Mouse (Mus musculus) limb, embryonic 15.5 days (tissue): ENCODE data around the gene Lyrm2. TPM values are rescaled to one million over a fixed set of nuclear protein-coding genes. Genes with fewer than 3 reads are reported as not detected.

Experiments
- ATAC-seq: fragments of 200-750 bp; cut with Nextera tagmentation; 2 replicates; pipeline ENCODE4 v1.8.0; 2017; ENCODE audit warnings: low read depth, moderate TSS enrichment; ENCODE audit not compliant: insufficient number of reproducible peaks, low FRiP score, low TSS enrichment
- H3K27ac ChIP-seq: fragments of 300-500 bp; sonication (generic); 2 replicates; pipeline ENCODE4 v1.5.1; 2015; ENCODE audit warnings: moderate library complexity, mild to moderate bottlenecking, inconsistent platforms
- H3K27me3 ChIP-seq: fragments of 300-500 bp; sonication (generic); 2 replicates; pipeline ENCODE4 v1.6.1; 2015; ENCODE audit warnings: inconsistent platforms
- H3K36me3 ChIP-seq: fragments of 300-500 bp; sonication (generic); 2 replicates; pipeline ENCODE4 v1.6.1; 2015; ENCODE audit warnings: inconsistent platforms
- H3K4me1 ChIP-seq: fragments of 300-500 bp; sonication (generic); 2 replicates; pipeline ENCODE4 v1.6.1; 2015; ENCODE audit warnings: inconsistent platforms
- H3K4me2 ChIP-seq: fragments of 300-500 bp; sonication (generic); 2 replicates; pipeline ENCODE4 v1.6.1; 2015; ENCODE audit warnings: mild to moderate bottlenecking, inconsistent platforms
- H3K4me3 ChIP-seq: fragments of 300-500 bp; sonication (generic); 2 replicates; pipeline ENCODE4 v1.5.1; 2015; ENCODE audit warnings: mild to moderate bottlenecking, inconsistent platforms
- H3K9ac ChIP-seq: fragments of 300-500 bp; sonication (generic); 2 replicates; pipeline ENCODE4 v1.6.1; 2015; ENCODE audit warnings: inconsistent platforms
- H3K9me3 ChIP-seq: fragments of 300-500 bp; sonication (generic); 2 replicates; pipeline ENCODE4 v1.6.1; 2016; ENCODE audit warnings: inconsistent platforms
- WGBS: fragments of 180-500 bp; shearing (Covaris S2); methylation state at CpG from one replicate; pipeline ENCODE4 v1.1.7; 2015; 5-methylcytosine and 5-hydroxymethylcytosine counted together
- polyA plus RNA-seq: library from polyadenylated mRNA; unstranded; fragments of >200 nt; fragmentation: Nextera tagmentation; extraction: Ambion mirVana; gene quantifications from 2 replicates; pipeline ENCODE4 v1.2.1, GENCODE M21; 2015

The Lyrm2 gene
- polyA plus RNA-seq, 1 experiment from 2014 or later, result 97.6 TPM

GRCm38 (mm10) chr4:32820676-32821075 is 20.6 kb downstream of the Lyrm2 start:
- Histone ChIP-seq H3K4me1 (no peaks in the 10 kb centered on the region), H3K27me3 (no peaks in the 10 kb centered on the region), H3K9me3 (no peaks in the 10 kb centered on the region), H3K9ac (no peak overlapping the region), H3K4me3 (no peak overlapping the region), H3K27ac (no peak overlapping the region), H3K36me3 (no peaks in the 10 kb centered on the region), H3K4me2 (no peak overlapping the region)
- 93% methylated on average over 3 of the region's 3 CpGs for WGBS
- ATAC-seq, result no peak

- Histone ChIP-seq H3K9me3 (no peaks in the 10 kb centered on the region), H3K27ac (no peak overlapping the region), H3K4me3 (no peak overlapping the region), H3K9ac (no peak overlapping the region), H3K27me3 (no peaks in the 10 kb centered on the region), H3K4me1 (peaks cover 7% of the 10 kb centered on the region), H3K4me2 (no peak overlapping the region), H3K36me3 (no peaks in the 10 kb centered on the region)
- ATAC-seq, result no peak
- 58% methylated on average over 8 of the region's 8 CpGs for WGBS
Observed at GRCm38 (mm10) chr4:32824254-32824653, 24.2 kb downstream of the Lyrm2 start.

GRCm38 (mm10) chr4:32826925-32827324 is 26.9 kb downstream of the Lyrm2 start:
- Histone ChIP-seq H3K27me3 (no peaks in the 10 kb centered on the region), H3K4me1 (peaks cover 7% of the 10 kb centered on the region), H3K36me3 (no peaks in the 10 kb centered on the region), H3K9ac (no peak overlapping the region), H3K4me2 (no peak overlapping the region), H3K27ac (no peak overlapping the region), H3K9me3 (no peaks in the 10 kb centered on the region), H3K4me3 (no peak overlapping the region)
- WGBS, result 33% methylated on average over 7 of the region's 7 CpGs
- no peak for ATAC-seq

- H3K4me2 ChIP-seq, result no peak overlapping the region
- no peaks in the 10 kb centered on the region for H3K9me3 ChIP-seq
- whole genome bisulfite sequencing, result 79% methylated on average over 10 of the region's 10 CpGs
- H3K27me3 ChIP-seq, result no peaks in the 10 kb centered on the region
- H3K4me3 ChIP-seq, result no peak overlapping the region
- no peak overlapping the region for H3K27ac ChIP-seq
- H3K4me1 ChIP-seq, result peaks cover 10% of the 10 kb centered on the region
- ATAC-seq, result 0 out of 2 replicates have a peak, but pooled peaks have one; percentile 22
- H3K9ac ChIP-seq, result no peak overlapping the region
- H3K36me3 ChIP-seq, result no peaks in the 10 kb centered on the region
Observed at GRCm38 (mm10) chr4:32828385-32829077, 28.5 kb downstream of the Lyrm2 start.

GRCm38 (mm10) chr4:32829316-32829715 is 29.3 kb downstream of the Lyrm2 start:
- no peak for ATAC-seq
- H3K27ac ChIP-seq, result no peak overlapping the region
- no peak overlapping the region for H3K4me3 ChIP-seq
- WGBS, result 26% methylated on average over 10 of the region's 10 CpGs
- no peaks in the 10 kb centered on the region for H3K36me3 ChIP-seq
- H3K4me1 ChIP-seq, result peaks cover 15% of the 10 kb centered on the region
- no peak overlapping the region for H3K4me2 ChIP-seq
- no peaks in the 10 kb centered on the region for H3K27me3 ChIP-seq
- no peaks in the 10 kb centered on the region for H3K9me3 ChIP-seq
- H3K9ac ChIP-seq, result no peak overlapping the region

GRCm38 (mm10) chr4:32833494-32834282 is 33.6 kb downstream of the Lyrm2 start:
- Histone ChIP-seq H3K4me3 (peak overlapping the region; percentile 23), H3K9ac (no peak overlapping the region), H3K27ac (no peak overlapping the region), H3K27me3 (no peaks in the 10 kb centered on the region), H3K4me2 (peak overlapping the region; percentile 41), H3K36me3 (no peaks in the 10 kb centered on the region), H3K9me3 (no peaks in the 10 kb centered on the region), H3K4me1 (peaks cover 8% of the 10 kb centered on the region; the same call in 1 of the 2 replicates)
- 55% methylated on average over 17 of the region's 17 CpGs for WGBS
- no peak for ATAC-seq

GRCm38 (mm10) chr4:32834541-32834940 is 34.5 kb downstream of the Lyrm2 start:
- Histone ChIP-seq H3K4me2 (no peak overlapping the region), H3K4me1 (peaks cover 8% of the 10 kb centered on the region; the same call in 1 of the 2 replicates), H3K27me3 (no peaks in the 10 kb centered on the region), H3K36me3 (no peaks in the 10 kb centered on the region), H3K4me3 (no peak overlapping the region), H3K27ac (no peak overlapping the region), H3K9ac (no peak overlapping the region), H3K9me3 (no peaks in the 10 kb centered on the region)
- ATAC-seq, result no peak
- 72% methylated on average over 3 of the region's 3 CpGs for WGBS

GRCm38 (mm10) chr4:32836071-32836470 is 36.0 kb downstream of the Lyrm2 start:
- Histone ChIP-seq H3K27me3 (no peaks in the 10 kb centered on the region), H3K4me3 (no peak overlapping the region), H3K9ac (no peak overlapping the region), H3K4me2 (no peak overlapping the region), H3K9me3 (no peaks in the 10 kb centered on the region), H3K27ac (no peak overlapping the region), H3K36me3 (no peaks in the 10 kb centered on the region), H3K4me1 (peaks cover 8% of the 10 kb centered on the region; the same call in 1 of the 2 replicates)
- 85% methylated on average over 9 of the region's 9 CpGs for WGBS
- no peak for ATAC-seq

- WGBS, result 93% methylated on average over 3 of the region's 3 CpGs
- no peak overlapping the region for H3K4me3 ChIP-seq
- H3K4me2 ChIP-seq, result no peak overlapping the region
- no peaks in the 10 kb centered on the region for H3K27me3 ChIP-seq
- no peaks in the 10 kb centered on the region for H3K9me3 ChIP-seq
- ATAC-seq, result no peak
- H3K36me3 ChIP-seq, result no peaks in the 10 kb centered on the region
- no peak overlapping the region for H3K27ac ChIP-seq
- peaks cover 6% of the 10 kb centered on the region; the same call in 1 of the 2 replicates for H3K4me1 ChIP-seq
- H3K9ac ChIP-seq, result no peak overlapping the region
Observed at GRCm38 (mm10) chr4:32838401-32838800, 38.3 kb downstream of the Lyrm2 start.

Other genes starting within 250 kb of the Lyrm2 start
- gene Gja10, start 197.5 kb upstream of the Lyrm2 start, polyA plus RNA-seq, result not detected in 2 replicates
- 55.4 and 59.6 TPM in 2 replicates for gene Casp8ap2, start 184.8 kb upstream of the Lyrm2 start, polyA plus RNA-seq
- gene Mdn1, start 143.1 kb upstream of the Lyrm2 start, polyA plus RNA-seq, result 7.2 and 12.0 TPM in 2 replicates
- gene Ankrd6, start 150.6 kb downstream of the Lyrm2 start, polyA plus RNA-seq, result 10.0 and 10.5 TPM in 2 replicates
- gene Rragd, start 182.8 kb downstream of the Lyrm2 start, polyA plus RNA-seq, result 13.1 and 17.3 TPM in 2 replicates
- 43.3 and 49.1 TPM in 2 replicates for gene Ube2j1, start 231.2 kb downstream of the Lyrm2 start, polyA plus RNA-seq